Mouse (Mus musculus) heart, embryonic 12.5 days (tissue): Measurements from ENCODE around the gene Foxe3. TPM values are rescaled to one million over a fixed set of nuclear protein-coding genes. Genes with fewer than 3 reads are reported as not detected.
A peak's percentile ranks its signal among the peaks of the same experiment; 100 is the strongest.

Experiments used
- ATAC-seq: fragments of 200-750 bp; cut with Nextera tagmentation; 2 replicates; pipeline ENCODE4 v1.8.0; 2017; ENCODE audit warnings: moderate TSS enrichment, moderate library complexity; ENCODE audit not compliant: insufficient number of reproducible peaks, low FRiP score
- H3K27ac ChIP-seq: fragments of 300-500 bp; sonication (generic); 2 replicates; pipeline ENCODE4 v1.5.1; 2016; ENCODE audit warnings: mild to moderate bottlenecking, moderate library complexity; ENCODE audit not compliant: poor library complexity, severe bottlenecking
- H3K27me3 ChIP-seq: fragments of 300-500 bp; sonication (generic); replicated peaks from 2 replicates; pipeline ENCODE4 v1.6.1; 2016; ENCODE audit warnings: mild to moderate bottlenecking, moderate library complexity
- H3K36me3 ChIP-seq: fragments of 300-500 bp; sonication (generic); 2 replicates; pipeline ENCODE4 v1.6.1; 2016; ENCODE audit warnings: mild to moderate bottlenecking, moderate library complexity
- H3K4me1 ChIP-seq: fragments of 300-500 bp; sonication (generic); replicated peaks from 2 replicates; pipeline ENCODE4 v1.6.1; 2016; ENCODE audit warnings: mild to moderate bottlenecking
- H3K4me2 ChIP-seq: fragments of 300-500 bp; sonication (generic); 2 replicates; pipeline ENCODE4 v1.6.1; 2016; ENCODE audit warnings: mild to moderate bottlenecking, moderate library complexity
- H3K4me3 ChIP-seq: fragments of 300-500 bp; sonication (generic); 2 replicates; pipeline ENCODE4 v1.5.1; 2016; ENCODE audit warnings: mild to moderate bottlenecking
- H3K9ac ChIP-seq: fragments of 300-500 bp; sonication (generic); 2 replicates; pipeline ENCODE4 v1.6.1; 2016; ENCODE audit warnings: mild to moderate bottlenecking, moderate library complexity
- H3K9me3 ChIP-seq: fragments of 300-500 bp; sonication (generic); replicated peaks from 2 replicates; pipeline ENCODE4 v1.6.1; 2016; ENCODE audit warnings: mild to moderate bottlenecking, moderate library complexity
- WGBS: fragments of 180-500 bp; shearing (Covaris S2); methylation state at CpG from one replicate; pipeline ENCODE4 v1.1.7; 2016; 5-methylcytosine and 5-hydroxymethylcytosine counted together
- polyA plus RNA-seq: library from polyadenylated mRNA; unstranded; fragments of >200 nt; fragmentation: Nextera tagmentation; extraction: Ambion mirVana; gene quantifications from 2 replicates; pipeline ENCODE4 v1.2.1, GENCODE M21; 2016

The Foxe3 gene
- polyA plus RNA-seq, 1 experiment from 2014 or later = not detected

DNA sequence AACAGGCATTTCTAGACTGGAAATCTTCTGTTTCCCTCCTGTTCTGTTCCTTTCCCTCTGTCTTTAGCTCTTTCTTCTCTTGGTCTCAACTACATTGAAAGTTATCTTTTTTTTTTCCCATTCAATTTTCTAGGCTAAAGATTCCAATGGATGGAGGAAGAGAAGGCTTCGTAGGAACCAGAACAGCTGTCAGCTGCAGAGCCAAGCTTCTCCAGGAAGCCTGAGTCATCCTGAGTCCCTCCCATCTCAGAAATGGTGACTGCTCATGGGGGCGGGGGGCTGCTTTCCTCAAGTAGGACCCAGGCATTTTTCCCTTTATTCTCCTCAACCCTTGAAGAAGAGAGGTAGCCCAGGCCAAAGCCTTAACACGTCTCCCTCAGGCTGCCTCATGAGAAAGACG lies 9.8 kb downstream of the Foxe3 start:
- Histone ChIP-seq H3K27me3 (peaks cover 78% of the 10 kb centered on the region), H3K36me3 (no peaks in the 10 kb centered on the region), H3K4me3 (no peak overlapping the region), H3K4me2 (no peak overlapping the region), H3K4me1 (0 out of 2 replicates have a peak, but pooled peaks cover 3% of the 10 kb centered on the region), H3K9ac (no peak overlapping the region), H3K9me3 (no peaks in the 10 kb centered on the region), H3K27ac (no peak overlapping the region)
- ATAC-seq = no peak
- 34% methylated on average over 4 of the region's 4 CpGs for WGBS

DNA sequence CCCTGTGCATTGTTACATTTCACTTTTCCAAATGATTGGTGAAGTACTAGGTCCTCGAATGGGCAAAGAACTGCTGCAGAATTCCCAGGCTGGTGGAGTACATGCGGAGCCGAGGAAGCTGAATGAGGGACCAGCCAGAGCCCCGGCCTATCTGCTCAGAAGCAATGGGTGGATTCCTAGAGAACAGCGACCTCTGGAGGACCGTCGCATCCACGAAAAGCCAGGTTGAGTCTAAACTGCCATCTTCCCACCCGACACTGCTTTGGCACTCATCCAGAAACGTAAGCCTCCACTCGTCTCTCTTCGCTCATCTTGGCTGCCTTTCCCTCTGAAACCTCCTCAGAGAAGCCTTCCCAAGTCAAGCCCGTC lies 12.2 kb downstream of the Foxe3 start:
- Histone ChIP-seq H3K4me2 (no peak overlapping the region), H3K27me3 (peaks cover 91% of the 10 kb centered on the region), H3K9me3 (no peaks in the 10 kb centered on the region), H3K4me3 (no peak overlapping the region), H3K27ac (no peak overlapping the region), H3K36me3 (no peaks in the 10 kb centered on the region), H3K9ac (no peak overlapping the region), H3K4me1 (peaks cover 11% of the 10 kb centered on the region)
- ATAC-seq = no peak
- 2% methylated on average over 13 of the region's 13 CpGs for WGBS

DNA sequence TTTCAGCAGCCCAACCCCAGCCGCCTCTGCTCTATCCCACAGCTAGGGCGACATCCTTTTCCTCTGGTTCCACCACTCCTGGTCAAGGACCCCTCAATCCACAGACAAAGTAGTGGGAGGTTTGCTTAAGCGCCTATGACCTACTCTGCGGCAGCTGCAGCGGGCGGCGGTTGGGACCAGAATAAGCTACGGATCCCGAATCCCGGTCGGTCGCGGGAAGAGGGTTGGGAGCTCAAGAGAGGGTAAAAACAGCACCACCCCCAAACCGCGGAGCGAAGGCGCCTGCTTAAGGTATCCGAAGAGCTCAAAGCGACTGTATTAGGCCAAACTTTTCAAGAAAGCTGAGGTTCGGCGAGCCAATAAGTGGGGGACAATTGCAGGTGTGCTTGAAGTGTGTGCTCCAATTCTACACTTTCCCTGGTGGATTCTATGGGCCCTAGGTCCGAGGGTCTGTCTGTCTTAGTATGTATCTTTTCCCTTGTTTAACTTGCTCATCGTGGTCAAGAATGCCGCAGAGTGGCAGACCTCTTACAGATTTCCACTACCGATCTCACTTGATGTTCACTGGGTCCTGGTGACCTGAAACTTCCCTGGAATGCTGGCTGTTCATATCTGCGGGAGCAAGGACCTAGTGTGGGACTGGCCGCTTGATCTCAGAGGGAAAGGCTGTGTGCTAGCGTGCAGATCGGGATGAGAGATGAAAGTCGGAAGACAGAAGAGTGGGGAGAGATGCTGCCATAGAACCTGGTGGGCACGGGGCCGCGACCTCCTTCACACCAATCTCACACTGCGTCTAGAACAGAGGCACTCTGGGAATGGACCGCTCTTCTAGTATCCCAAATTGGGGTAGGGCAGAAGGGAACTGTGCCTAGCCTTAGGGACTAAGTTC lies 12.9 kb downstream of the Foxe3 start:
- Histone ChIP-seq H3K4me1 (peaks cover 17% of the 10 kb centered on the region), H3K4me3 (no peak overlapping the region), H3K9me3 (no peaks in the 10 kb centered on the region), H3K4me2 (no peak overlapping the region), H3K27ac (no peak overlapping the region), H3K36me3 (no peaks in the 10 kb centered on the region), H3K27me3 (peaks cover 95% of the 10 kb centered on the region), H3K9ac (no peak overlapping the region)
- no peak for ATAC-seq
- WGBS = 4% methylated on average over 35 of the region's 35 CpGs

DNA sequence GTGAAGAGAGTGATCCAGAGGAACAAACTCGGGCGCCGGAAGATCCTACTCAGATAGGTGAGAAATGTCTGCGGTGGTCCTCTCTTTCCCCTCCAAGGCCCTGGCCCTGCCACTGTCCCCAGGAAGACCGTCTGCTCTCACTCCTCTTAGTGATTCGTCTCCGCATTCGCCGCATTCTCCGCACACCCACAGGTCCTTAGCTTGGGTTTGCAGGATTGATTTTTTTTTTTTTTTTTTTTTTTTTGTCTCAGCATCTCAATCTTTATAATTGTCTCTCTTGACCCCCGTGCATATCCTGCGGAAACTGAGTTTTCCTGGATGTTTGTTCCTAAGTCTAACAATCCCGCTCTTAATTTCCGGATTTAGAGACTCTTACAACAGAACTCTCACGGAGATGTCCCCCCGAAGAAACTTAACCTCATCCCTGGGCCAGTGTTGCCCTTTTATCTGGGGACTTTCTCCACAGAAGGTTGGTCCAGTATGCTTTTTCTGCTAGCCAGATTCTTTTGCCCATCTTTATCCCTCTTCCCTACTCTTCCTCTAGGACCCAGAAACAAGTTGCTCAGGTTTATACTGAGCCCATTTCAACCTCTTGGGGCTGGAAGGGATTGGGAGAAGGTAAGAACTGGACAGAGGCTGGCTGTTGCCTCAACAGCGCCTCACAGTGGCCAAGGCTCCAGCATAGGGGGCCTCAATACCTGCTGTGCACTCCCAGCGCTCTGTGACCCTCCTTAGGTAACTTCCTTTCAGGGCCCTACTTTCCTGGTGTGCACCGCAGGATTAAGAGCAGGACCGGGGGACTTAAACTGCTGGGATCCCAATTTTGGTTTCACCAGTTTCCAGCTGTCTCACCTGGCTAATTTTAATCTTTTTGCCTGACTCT lies 16.0 kb downstream of the Foxe3 start:
- no peak for ATAC-seq
- Histone ChIP-seq H3K9me3 (no peaks in the 10 kb centered on the region), H3K9ac (peak overlapping the region; percentile 71), H3K27me3 (peaks cover 98% of the 10 kb centered on the region), H3K27ac (no peak overlapping the region), H3K4me3 (peak overlapping the region; percentile 68), H3K4me1 (peaks cover 28% of the 10 kb centered on the region), H3K36me3 (no peaks in the 10 kb centered on the region), H3K4me2 (peak overlapping the region; percentile 98)
- 2% methylated on average over 20 of the region's 20 CpGs for whole genome bisulfite sequencing

DNA sequence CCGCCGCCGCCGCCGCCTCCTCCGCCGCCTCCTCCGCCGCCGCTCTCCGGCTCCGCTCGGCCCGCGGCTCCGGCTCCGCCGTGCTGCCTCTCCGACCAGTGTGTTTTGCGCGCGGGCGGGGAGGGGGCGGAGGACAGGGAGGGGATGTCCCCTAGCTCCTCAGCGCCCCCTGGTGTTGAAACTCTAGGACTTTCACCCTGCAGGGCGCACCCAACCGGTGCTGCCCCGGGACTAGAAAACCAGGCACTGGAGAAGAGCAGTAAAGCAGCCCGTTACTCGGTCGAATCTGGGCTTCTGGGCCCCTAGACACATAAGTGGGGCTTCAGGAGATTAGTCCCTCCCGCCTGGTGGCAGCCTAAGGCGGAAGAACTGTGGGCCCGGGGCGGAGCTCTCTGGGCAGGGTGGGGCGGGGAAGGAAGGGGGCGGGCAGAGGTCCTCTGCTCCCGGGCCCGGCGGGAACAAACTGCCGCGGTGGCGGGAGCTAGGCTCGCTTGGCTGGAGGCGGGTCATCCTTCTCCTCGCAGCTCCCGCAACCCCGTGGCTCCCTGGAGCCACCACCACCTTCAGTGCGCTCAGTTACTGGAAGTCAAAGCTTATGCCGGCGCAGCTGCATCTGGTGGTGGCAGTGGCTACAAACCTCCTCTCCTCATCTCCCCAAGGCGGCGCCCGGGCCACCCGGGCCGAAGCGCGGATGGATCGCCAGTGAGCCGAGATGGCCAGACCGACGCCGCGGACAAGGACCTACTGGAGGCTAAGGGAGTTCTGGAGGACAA lies 16.8 kb downstream of the Foxe3 start, which contains the start of gene Foxd2:
Foxd2 (minus strand) TSS at position 45 of the 773 bp plus-strand sequence.
- peak; percentile 86 for ATAC-seq
- H3K9ac ChIP-seq = peak within 1 kb of the TSS; percentile 71
- no peaks in the 10 kb centered on the region for H3K36me3 ChIP-seq
- H3K9me3 ChIP-seq = no peaks in the 10 kb centered on the region
- no peak within 1 kb of the TSS for H3K27ac ChIP-seq
- peaks cover 98% of the 10 kb centered on the region for H3K27me3 ChIP-seq
- peak within 1 kb of the TSS; percentile 68 for H3K4me3 ChIP-seq
- peaks cover 28% of the 10 kb centered on the region for H3K4me1 ChIP-seq
- H3K4me2 ChIP-seq = peak within 1 kb of the TSS; percentile 98
- WGBS = under 1% methylated on average over 64 of the region's 64 CpGs

DNA sequence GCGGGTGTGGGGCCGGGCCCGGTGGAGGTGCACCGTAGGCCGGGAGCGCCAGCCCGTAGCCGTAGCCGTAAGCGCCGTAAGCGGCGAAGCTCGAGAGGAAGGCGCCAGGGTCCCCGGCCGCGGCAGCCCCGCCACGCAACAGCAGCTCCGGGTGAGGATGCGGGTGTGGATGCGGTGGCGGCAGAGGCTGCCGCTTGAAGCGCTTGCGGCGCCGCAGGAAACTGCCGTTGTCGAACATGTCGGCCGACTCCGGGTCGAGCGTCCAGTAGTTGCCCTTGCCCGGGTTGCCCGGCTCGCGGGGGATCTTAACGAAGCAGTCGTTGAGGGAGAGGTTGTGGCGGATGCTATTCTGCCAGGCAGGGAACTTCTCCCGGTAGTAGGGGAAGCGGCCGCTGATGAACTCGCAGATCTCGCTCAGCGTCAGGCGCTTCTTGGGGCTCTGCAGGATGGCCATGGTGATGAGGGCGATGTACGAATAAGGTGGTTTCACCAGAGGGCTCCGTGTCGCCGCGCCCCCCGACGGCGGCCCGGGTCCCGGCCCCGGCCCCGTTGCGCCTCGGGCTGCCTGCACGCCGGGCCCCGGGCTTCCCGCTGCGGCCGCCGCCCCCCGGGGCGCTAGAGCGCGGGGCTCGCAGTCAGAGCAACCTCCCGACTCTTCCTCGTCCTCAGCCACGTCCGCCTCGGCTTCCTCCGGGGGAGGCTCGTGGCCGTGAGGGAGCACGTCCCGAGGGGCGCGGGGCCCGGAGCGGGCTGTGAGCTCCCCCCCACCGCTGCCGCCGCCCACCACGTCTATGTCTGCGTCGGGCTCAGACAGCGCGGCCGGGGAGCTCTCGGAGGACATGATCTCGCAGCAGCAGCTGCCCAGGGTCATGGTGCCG lies 17.6 kb downstream of the Foxe3 start:
- Histone ChIP-seq H3K27ac (no peak overlapping the region), H3K27me3 (peaks cover 98% of the 10 kb centered on the region), H3K9me3 (no peaks in the 10 kb centered on the region), H3K9ac (peak overlapping the region; percentile 71), H3K4me3 (peak overlapping the region; percentile 68), H3K36me3 (no peaks in the 10 kb centered on the region), H3K4me1 (peaks cover 25% of the 10 kb centered on the region), H3K4me2 (peak overlapping the region; percentile 98)
- peak; percentile 49 for ATAC-seq
- under 1% methylated on average over 96 of the region's 103 CpGs for WGBS

DNA sequence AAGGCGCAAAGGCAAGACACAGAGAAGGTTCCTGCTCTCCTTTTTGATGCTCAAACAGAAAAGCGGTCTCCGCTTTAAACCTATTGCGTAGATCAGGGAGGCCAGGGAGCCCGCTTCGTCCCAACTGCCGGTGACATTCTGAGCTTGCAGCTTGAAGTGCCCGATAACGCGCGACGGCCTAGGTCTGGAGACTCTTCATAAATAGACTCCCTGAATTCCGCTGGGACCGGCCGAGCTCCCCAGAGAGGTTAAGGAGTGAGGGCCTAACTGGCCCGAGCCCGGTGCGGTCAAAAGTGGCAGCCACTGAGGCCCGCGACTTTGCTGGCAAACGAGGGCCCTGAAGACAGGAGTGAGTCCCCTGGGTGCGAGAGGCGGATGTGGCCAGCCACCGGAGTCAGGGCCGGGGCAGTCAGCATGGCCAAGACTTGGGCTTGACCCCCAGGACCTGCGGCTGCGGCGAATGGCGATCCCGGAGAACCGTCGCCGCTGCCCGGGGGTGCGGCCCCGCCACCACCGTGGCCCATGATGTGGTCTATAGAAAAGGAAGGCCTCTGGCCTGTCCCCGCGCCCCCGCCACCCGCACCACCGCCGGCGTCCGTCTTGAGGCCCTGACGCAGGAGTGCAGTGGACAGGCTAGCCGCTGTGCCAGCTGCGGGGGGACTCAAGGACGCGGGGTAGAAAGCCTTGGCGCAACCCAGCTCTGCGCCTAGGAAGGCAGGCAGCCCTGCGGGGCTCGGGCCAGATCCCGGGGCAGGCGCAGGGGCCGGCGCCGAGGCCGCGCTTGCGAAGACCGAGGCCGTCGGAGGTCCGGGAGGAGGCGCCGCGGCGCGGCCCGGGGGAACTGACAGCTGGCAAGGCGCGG lies 18.5 kb downstream of the Foxe3 start:
- no peak for ATAC-seq
- peaks cover 98% of the 10 kb centered on the region for H3K27me3 ChIP-seq
- no peak overlapping the region for H3K27ac ChIP-seq
- H3K4me2 ChIP-seq = peak overlapping the region; percentile 98
- no peaks in the 10 kb centered on the region for H3K36me3 ChIP-seq
- peaks cover 27% of the 10 kb centered on the region for H3K4me1 ChIP-seq
- peak overlapping the region; percentile 68 for H3K4me3 ChIP-seq
- WGBS = 1% methylated on average over 73 of the region's 74 CpGs
- H3K9me3 ChIP-seq = no peaks in the 10 kb centered on the region
- no peak overlapping the region for H3K9ac ChIP-seq

DNA sequence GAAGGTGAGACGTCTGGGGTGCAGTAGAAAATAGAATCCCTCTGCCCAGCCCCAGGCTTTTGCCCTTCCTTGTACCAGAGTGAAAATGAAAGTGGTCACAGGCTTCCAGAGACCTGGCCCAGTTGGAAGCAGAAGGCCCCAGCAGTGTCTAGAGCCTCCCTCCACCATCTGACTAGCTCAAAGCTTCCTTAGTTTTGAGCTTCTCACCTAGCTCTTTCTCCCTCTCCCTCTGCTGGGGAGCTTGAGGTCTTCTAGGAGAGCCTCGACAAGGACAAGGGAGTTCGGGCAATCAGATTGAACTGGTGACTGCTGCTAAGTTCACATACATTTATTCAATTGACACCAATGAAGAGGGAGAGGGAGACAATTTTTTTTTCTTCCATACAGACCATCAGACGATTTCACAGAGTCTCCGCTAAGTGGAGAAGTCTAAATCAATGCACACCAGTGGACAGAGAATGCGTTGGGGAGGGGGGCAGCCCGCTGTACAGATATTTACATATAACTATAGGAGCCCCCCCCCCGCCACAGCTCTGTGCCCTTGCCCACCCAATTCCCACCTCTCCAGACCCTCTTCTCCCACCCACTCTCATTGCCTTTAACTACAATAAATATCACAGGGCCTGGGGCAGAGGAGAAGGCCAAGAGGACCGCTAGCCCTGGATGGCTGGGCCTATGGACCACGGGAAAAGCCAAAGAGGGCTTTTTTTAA lies 19.7 kb downstream of the Foxe3 start:
- Histone ChIP-seq H3K9me3 (no peaks in the 10 kb centered on the region), H3K4me1 (peaks cover 31% of the 10 kb centered on the region), H3K4me3 (no peak overlapping the region), H3K36me3 (no peaks in the 10 kb centered on the region), H3K9ac (no peak overlapping the region), H3K4me2 (no peak overlapping the region), H3K27ac (no peak overlapping the region), H3K27me3 (peaks cover 99% of the 10 kb centered on the region)
- ATAC-seq = no peak
- WGBS = 14% methylated on average over 10 of the region's 10 CpGs

DNA sequence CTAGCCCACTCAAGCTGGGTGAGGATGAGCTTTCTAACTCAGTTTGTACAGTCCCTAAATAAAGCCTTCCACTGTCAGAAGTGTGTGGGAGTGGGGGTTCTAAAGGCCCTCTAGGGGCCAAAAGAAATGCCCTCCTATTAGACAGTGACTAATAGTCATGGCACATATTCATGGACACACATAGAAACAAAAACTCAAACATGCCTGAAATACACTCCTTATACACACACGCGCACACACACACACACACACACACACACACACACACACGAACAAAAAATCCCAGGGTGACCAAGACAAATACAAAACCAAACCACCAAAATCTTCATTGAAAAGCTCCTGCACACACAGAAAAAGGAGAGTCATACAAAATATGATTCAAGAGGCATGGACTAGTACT lies 20.3 kb downstream of the Foxe3 start:
- Histone ChIP-seq H3K27ac (no peak overlapping the region), H3K9me3 (no peaks in the 10 kb centered on the region), H3K4me3 (no peak overlapping the region), H3K36me3 (no peaks in the 10 kb centered on the region), H3K4me2 (no peak overlapping the region), H3K9ac (no peak overlapping the region), H3K4me1 (peaks cover 31% of the 10 kb centered on the region), H3K27me3 (peaks cover 99% of the 10 kb centered on the region)
- WGBS = 53% methylated on average over 3 of the region's 3 CpGs
- no peak for ATAC-seq
